Mouse (Mus musculus): ENCODE results near the gene Prokr1. TPM values are rescaled to one million over a fixed set of nuclear protein-coding genes. Genes with fewer than 3 reads are reported as not detected.

Prokr1 gene
- total and polyA plus RNA-seq, 2 experiments: 0.04 to 0.09 TPM

GRCm38 (mm10) chr6:87530386-87530785 is 60.2 kb downstream of the Prokr1 start:
- H3K4me1 ChIP-seq (ENCODE audit: control insufficient read depth, insufficient read depth, low read length): no peaks in the 10 kb centered on the region
- H3K27ac ChIP-seq (replicated peaks; ENCODE audit: insufficient read depth, low read depth, low read length): no peak overlapping the region
- no peaks in the 10 kb centered on the region for H3K27me3 ChIP-seq (ENCODE audit: control insufficient read depth, insufficient read depth, low read length)
- TF ChIP-seq CTCF (IDR thresholded peaks at IDR 0.05; ENCODE audit: low read depth, low read length) (no peak), POLR2A (IDR thresholded peaks at IDR 0.05; ENCODE audit: extremely low read depth, insufficient read depth, low read length) (no peak)
- no peaks in the 10 kb centered on the region for H3K79me2 ChIP-seq (ENCODE audit: control insufficient read depth, insufficient read depth, low read length)
- no peak overlapping the region for H3K4me3 ChIP-seq (ENCODE audit: insufficient read depth, low read depth, low read length)
- no peak for DNase-seq (ENCODE audit: extremely low read depth, low read depth, low spot score)
- H3K9ac ChIP-seq (ENCODE audit: low read depth, low read length): no peak overlapping the region
- no peaks in the 10 kb centered on the region for H3K36me3 ChIP-seq (ENCODE audit: control insufficient read depth, insufficient read depth, low read length)
- WGBS: 83% methylated on average over 2 of the region's 2 CpGs

Other genes starting within 250 kb of the Prokr1 start
- 0.20 TPM in 1 of 2 replicates, not detected in the other for gene Gkn1, start 239.8 kb downstream of the Prokr1 start, total RNA-seq (2014; rRNA removed)
- gene Gkn1, start 239.8 kb downstream of the Prokr1 start, polyA plus RNA-seq (2012; rRNA removed): not detected in 2 replicates
- 0.34 TPM in 1 of 2 replicates, not detected in the other for gene Gkn2, start 217.4 kb downstream of the Prokr1 start, total RNA-seq (2014; rRNA removed)
- gene Gkn2, start 217.4 kb downstream of the Prokr1 start, polyA plus RNA-seq (2012; rRNA removed): not detected in 2 replicates
- gene Gkn3, start 201.8 kb downstream of the Prokr1 start, total RNA-seq (2014; rRNA removed): 0.47 TPM in 1 of 2 replicates, not detected in the other
- gene Gkn3, start 201.8 kb downstream of the Prokr1 start, polyA plus RNA-seq (2012; rRNA removed): not detected in 2 replicates
- gene Bmp10, start 161.7 kb downstream of the Prokr1 start, total RNA-seq (2014; rRNA removed): 4.0 and 4.3 TPM in 2 replicates
- gene Bmp10, start 161.7 kb downstream of the Prokr1 start, polyA plus RNA-seq (2012; rRNA removed): 1.3 and 1.7 TPM in 2 replicates
- gene Arhgap25, start 57.5 kb downstream of the Prokr1 start, total RNA-seq (2014; rRNA removed): 1.5 and 1.6 TPM in 2 replicates
- gene Arhgap25, start 57.5 kb downstream of the Prokr1 start, polyA plus RNA-seq (2012; rRNA removed): 0.16 and 0.40 TPM in 2 replicates
- gene Aplf, start 81.5 kb upstream of the Prokr1 start, total RNA-seq (2014; rRNA removed): 3.4 and 3.7 TPM in 2 replicates
- 1.2 and 1.4 TPM in 2 replicates for gene Aplf, start 81.5 kb upstream of the Prokr1 start, polyA plus RNA-seq (2012; rRNA removed)
- gene Efcc1, start 140.1 kb upstream of the Prokr1 start, total RNA-seq (2014; rRNA removed): 0.65 and 1.2 TPM in 2 replicates
- gene Efcc1, start 140.1 kb upstream of the Prokr1 start, polyA plus RNA-seq (2012; rRNA removed): 0.41 and 0.86 TPM in 2 replicates
- gene Gp9, start 187.3 kb upstream of the Prokr1 start, total RNA-seq (2014; rRNA removed): 0.34 and 0.74 TPM in 2 replicates
- 0.25 TPM in 1 of 2 replicates, not detected in the other for gene Gp9, start 187.3 kb upstream of the Prokr1 start, polyA plus RNA-seq (2012; rRNA removed)
- gene Rab43, start 221.4 kb upstream of the Prokr1 start, total RNA-seq (2014; rRNA removed): 63.0 and 71.9 TPM in 2 replicates
- gene Rab43, start 221.4 kb upstream of the Prokr1 start, polyA plus RNA-seq (2012; rRNA removed): 106 and 139 TPM in 2 replicates
- 1.0 and 1.1 TPM in 2 replicates for gene Gm45140, start 245.1 kb upstream of the Prokr1 start, total RNA-seq (2014; rRNA removed)
- 0.51 and 0.98 TPM in 2 replicates for gene Gm45140, start 245.1 kb upstream of the Prokr1 start, polyA plus RNA-seq (2012; rRNA removed)
- 18.6 and 22.8 TPM in 2 replicates for gene Isy1, start 248.1 kb upstream of the Prokr1 start, total RNA-seq (2014; rRNA removed)
- gene Isy1, start 248.1 kb upstream of the Prokr1 start, polyA plus RNA-seq (2012; rRNA removed): 5.6 and 6.8 TPM in 2 replicates

Data from liver, adult 2 months (tissue).